Mouse (Mus musculus) small intestine, adult 2 months (tissue): Measurements from ENCODE around the gene Tfrc.

ENCODE experiments used
- CTCF ChIP-seq: fragments of 200-500 bp; IDR thresholded peaks from 2 replicates; pipeline ENCODE4 v1.5.1; 2012; ENCODE audit warnings: low read depth, mild to moderate bottlenecking, control low read depth, inconsistent platforms, low read length, moderate library complexity, mixed read lengths; ENCODE audit not compliant: insufficient replicate concordance, insufficient read length; ENCODE audit errors: extremely low read depth
- POLR2A ChIP-seq: fragments of 200-500 bp; IDR thresholded peaks from 2 replicates; pipeline ENCODE4 v1.6.1; 2012; ENCODE audit warnings: low read depth, mild to moderate bottlenecking, control low read depth, inconsistent platforms, low read length, moderate library complexity

DNA sequence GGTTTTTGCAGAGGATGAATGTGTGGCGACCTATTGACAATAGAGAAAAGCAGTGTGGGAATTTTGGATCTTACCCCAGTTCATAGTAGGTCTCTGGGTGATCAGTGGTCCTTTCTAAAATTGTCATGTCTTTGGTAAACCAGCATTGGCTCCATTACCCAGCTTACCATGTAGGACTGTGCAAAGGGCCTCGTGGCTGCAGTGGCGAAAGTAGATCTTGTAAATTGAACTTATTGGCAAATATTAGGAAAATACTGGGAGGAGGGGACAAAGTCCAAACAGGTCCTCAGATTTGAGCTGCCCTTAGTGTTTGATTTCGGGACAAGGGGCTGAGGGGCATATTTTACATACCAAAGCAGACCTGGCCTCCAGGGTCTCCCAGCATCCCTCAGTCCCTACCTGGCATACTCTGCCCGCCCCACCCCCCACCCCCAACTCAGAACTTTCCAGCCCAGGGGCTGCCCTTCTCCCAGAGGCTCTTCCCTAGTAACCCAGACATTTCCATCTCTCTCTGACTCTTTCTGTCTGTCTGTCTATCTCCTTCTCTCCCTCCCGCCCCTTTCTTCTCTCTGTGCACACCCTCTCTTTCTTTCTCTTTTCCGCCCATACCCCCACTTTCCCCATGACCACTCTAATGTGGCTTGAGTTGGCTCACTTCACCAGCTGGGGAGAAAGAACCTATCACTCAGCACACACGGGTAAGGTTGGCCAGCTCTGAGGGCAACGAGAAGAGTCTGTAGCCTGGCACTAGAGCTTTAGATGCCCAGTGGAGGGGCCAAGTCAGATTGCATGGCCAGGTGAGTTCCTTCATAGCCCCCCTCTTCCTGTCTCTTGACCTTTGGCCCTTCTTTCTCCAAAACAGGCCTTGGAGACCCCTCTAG lies 58.2 kb downstream of the Tfrc start:
- no peak for TF ChIP-seq CTCF
- no peak for TF ChIP-seq POLR2A
